Mouse (Mus musculus) ovary, postnatal 36 days (tissue): ENCODE results near the gene Rin2.

Experiments
- DNase-seq: peaks from one replicate; pipeline ENCODE4 v3.0.0; 2022; ENCODE audit warnings: low spot score, mixed read lengths

Gene Rin2

DNA sequence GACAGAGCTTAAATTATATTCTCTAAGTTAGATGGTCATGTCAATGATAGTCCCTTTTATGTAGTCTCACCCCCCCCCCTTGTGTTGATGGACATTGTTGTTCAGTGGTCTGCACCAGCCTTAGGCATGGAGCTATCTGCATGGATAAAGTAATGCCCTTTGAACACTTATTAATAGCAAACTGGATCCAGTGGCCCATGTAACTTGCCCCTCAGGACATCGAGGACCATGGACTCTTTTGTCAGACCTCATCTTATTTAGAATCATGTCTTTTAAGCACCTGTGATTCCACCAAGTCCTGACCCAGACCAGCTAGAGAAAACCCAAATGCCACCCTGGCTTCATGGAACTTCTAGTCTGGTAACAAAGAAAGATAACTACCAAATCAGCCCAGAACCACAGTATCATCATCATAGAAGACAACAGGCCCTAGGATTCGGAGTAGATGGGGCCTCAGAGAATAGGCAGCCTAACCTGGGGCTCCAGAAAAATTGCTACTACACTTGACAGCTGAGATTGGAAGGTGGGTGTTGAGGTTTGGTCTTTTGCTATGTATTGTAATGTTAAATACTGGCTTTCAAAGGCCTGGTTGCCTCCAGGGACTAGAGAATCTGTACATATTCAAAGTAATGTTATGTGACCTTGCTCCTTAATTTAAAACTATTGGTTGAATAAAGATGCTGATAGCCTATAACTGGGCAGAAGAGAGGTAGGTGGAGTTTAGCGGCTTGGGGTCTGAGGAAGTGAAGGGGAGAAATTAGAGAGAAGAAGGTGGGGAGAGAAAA is 113.7 kb downstream of the Rin2 start:
- DNase-seq, result no peak

DNA sequence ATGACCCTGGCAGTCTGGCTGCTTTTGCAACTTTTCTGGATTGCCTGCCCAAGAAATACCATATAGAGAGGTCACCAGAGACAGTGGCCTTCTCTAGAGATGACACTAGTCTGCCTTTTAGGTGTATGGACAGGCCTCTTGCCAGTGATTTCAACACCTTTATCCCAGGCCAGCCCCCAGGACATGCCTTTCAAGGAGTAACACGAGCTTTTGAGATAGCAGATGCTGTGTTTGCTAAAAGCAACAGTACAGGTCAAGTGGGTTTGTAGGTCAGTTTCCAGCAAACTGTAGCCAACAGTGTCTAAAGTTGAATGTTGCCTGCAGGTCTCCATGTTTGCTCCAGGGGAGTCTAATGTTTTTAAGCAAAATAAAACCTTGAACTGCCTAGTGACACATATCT is 118.7 kb downstream of the Rin2 start:
- no peak for DNase-seq

DNA sequence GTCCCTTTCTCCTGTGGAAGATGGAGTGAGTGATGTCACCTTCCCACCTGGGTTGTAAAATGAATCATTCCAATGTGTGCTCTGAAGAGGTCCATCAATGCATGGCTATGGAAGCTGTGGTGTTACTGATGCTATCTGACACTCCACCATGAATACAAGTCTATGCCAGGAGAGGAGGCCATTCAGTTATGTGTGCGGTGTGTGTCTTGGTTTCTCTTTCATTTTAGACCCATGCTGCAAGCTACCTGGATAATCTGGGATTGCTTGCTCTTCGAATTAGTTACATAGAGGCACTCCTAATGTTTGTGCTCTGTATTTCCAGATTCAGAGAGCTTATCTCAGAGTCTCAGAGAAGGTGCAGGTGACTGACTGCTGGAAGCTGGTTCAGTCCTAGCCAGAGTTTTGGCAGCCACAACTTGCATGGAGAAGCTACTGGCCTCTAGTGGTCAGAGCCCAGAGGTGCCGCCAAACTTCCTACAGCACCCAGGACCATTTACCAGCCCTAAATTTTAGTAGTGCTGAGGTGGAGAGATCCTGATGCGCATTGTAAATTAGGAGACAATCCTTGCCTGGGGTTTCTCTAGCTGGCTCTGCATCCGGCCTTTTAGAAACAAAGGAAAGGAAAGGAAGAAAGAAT is 119.4 kb downstream of the Rin2 start:
- peak; percentile 56 for DNase-seq

DNA sequence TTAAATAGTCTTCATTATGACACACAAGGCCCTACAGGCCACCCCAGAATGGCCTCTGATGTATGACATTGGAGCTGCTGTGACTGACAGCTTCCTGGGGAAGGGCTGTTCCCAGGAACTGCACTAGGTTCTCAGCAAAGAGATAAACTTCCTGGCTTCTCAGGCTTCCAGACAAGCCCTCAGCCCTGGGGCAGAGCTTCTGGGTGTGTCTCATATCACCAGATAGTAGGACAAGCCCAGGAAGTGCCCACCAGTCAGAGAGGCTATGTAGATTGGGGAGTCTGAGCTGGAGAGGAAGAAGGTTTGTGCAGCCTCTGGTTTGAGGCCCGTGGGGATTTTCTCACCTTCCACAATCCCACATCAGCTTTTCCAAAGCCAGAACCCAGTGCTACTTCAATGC is 122.8 kb downstream of the Rin2 start:
- DNase-seq, result no peak

DNA sequence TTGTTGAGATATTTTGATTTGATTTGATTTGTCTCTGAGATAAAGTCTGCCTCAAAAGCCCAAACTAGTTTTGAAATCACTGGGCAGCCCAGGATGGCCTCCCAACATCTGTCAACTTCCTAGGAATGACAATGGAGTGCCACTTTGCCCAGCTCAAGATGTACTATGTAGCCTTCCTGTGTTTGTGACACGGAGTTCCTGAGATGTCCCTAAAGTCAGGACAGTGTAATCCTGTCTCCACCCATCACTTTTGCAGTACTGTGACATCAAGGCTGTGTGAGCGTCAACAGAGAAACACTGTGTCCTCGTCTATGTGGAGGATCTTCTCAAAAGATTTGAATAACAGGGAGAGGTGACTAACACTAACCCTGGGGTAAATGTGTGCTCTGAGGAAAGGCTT is 123.9 kb downstream of the Rin2 start:
- DNase-seq, result no peak

- DNase-seq, result peak; percentile 24
These were observed 126.5 kb downstream of the Rin2 start for GRCm38 (mm10) chr2:145801322-145802052.

- DNase-seq, result no peak
These were observed 127.6 kb downstream of the Rin2 start for GRCm38 (mm10) chr2:145802626-145803025.

GRCm38 (mm10) chr2:145803822-145804342 is 128.9 kb downstream of the Rin2 start:
- DNase-seq, result no peak

DNA sequence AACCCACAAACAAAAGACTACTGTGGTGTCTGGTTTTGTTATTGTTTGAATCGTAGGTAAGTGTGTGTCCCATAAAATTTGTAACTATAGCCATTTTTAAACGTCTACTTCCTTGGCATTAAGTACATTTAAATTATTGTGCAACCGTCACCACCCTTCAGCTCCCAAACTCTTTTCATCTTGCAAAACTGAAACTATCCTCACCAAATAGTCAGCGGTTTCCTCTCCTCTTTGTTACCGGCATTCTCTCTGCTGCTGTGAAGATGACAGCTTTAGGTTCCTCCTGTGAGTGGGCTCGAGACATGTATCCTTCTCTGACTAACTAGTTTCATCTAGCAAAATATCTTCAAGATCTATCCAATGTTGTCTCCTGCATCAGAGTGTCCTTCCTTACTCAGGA is 129.5 kb downstream of the Rin2 start:
- DNase-seq, result no peak

DNA sequence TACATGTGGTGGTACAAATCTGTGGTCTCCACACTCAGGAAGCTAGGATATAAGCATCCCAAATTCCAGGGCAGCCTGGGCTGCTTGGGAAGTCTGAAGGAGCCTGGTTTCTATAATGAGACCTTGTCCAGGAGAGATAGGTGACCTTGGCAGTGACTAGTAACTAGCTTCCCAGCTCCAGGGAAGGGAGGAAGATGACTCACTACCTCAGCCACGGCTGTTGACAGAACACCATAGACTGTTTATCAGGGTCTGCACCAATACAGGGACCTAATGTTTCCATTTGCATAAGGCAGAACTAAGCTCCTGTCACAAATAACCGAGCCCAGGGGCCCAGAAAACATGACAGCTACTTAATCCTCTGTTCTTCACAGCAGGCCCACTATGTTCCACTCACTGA is 132.3 kb downstream of the Rin2 start:
- no peak for DNase-seq

- DNase-seq, result no peak
These were observed 133.2 kb downstream of the Rin2 start for GRCm38 (mm10) chr2:145808251-145808650.

DNA sequence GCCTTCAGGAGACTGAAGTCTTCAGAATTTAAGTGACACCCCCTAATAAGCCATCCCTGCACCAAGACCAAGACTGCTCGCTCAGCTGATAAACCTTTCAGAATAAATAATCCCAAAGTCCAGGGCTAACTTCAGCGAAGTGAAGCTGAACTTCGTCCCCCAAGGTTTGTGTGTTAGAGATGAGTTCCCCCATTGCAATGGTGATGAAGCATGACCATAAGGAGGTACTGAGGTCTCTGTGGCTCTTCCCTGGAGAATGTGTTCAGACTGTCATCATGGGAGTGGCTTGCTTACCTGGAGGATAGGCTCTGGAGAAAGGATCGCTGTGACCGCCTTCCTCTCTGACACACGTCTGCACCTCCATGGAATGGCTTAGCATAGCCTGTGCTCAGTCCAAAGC is 133.7 kb downstream of the Rin2 start:
- DNase-seq, result no peak

DNA sequence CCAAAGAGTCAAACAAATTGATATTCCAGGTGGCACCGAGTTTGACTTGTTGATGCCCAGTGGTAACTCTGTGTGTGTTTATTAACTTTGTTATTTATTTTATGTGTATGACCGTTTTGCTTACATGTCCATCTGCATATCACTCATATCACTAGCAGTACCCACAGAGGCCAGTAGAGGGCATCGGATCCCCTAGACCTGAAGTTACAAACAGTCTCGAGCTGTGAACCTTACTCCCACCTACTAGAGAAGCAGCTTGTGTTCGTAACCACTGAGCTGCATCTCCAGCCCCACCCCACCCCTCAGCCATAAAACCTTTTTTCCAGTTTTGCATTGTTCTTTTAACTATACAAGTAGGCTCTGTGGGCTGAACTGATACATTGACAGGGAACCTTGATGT is 135.7 kb downstream of the Rin2 start:
- no peak for DNase-seq

GRCm38 (mm10) chr2:145812818-145813217 is 137.8 kb downstream of the Rin2 start:
- DNase-seq, result no peak

GRCm38 (mm10) chr2:145817195-145817594 is 142.2 kb downstream of the Rin2 start:
- no peak for DNase-seq

GRCm38 (mm10) chr2:145822013-145822782 is 147.2 kb downstream of the Rin2 start:
- no peak for DNase-seq

GRCm38 (mm10) chr2:145822783-145823729 is 148.0 kb downstream of the Rin2 start:
- DNase-seq, result no peak

- DNase-seq, result no peak
These were observed 149.7 kb downstream of the Rin2 start for GRCm38 (mm10) chr2:145824749-145825148.

GRCm38 (mm10) chr2:145825221-145825620 is 150.2 kb downstream of the Rin2 start:
- DNase-seq, result no peak

- no peak for DNase-seq
These were observed 152.9 kb downstream of the Rin2 start for GRCm38 (mm10) chr2:145827930-145828329.

DNA sequence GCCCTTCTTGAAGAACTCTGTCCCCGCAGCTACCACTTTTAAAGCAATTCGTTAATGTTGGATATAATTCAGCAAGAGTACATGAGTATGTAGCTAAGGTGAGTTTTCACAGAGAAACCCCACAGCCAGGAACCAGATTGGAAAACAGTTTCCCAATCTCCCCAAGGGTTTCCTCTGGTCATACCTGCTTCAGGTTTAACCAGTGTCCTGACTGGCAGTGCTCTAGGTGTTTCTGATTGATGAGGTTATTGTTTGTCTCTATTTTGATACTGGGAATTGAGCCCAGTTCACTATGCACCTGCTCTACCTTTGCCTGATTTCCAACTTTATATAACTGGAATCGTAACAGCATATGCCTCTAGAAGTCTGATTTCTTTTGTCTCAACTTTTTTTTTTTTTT is 153.6 kb downstream of the Rin2 start:
- DNase-seq, result no peak
